Mouse (Mus musculus) liver, embryonic 15.5 days (tissue): ENCODE results near the gene Gm8232. TPM values are rescaled to one million over a fixed set of nuclear protein-coding genes. Genes with fewer than 3 reads are reported as not detected.
"Not testable (repeated sequence)": the region's sequence is repeated elsewhere in the genome, so short reads cannot be mapped to it uniquely, and the experiment has no call there.

Source experiments
- ATAC-seq: fragments of 200-750 bp; cut with Nextera tagmentation; 2 replicates; pipeline ENCODE4 v1.8.0; 2017; ENCODE audit warnings: moderate number of reproducible peaks, mild to moderate bottlenecking, moderate library complexity; ENCODE audit not compliant: insufficient read depth
- H3K27ac ChIP-seq: fragments of 300-500 bp; sonication (generic); replicated peaks from 2 replicates; pipeline ENCODE4 v1.5.1; 2015; ENCODE audit warnings: mild to moderate bottlenecking, inconsistent platforms
- H3K27me3 ChIP-seq: fragments of 300-500 bp; sonication (generic); 2 replicates; pipeline ENCODE4 v1.6.1; 2015; ENCODE audit warnings: mild to moderate bottlenecking, inconsistent platforms
- H3K36me3 ChIP-seq: fragments of 300-500 bp; sonication (generic); replicated peaks from 2 replicates; pipeline ENCODE4 v1.6.1; 2015; ENCODE audit warnings: moderate library complexity, mild to moderate bottlenecking, inconsistent platforms
- H3K4me1 ChIP-seq: fragments of 300-500 bp; sonication (generic); replicated peaks from 2 replicates; pipeline ENCODE4 v1.6.1; 2015; ENCODE audit warnings: inconsistent platforms
- H3K4me2 ChIP-seq: fragments of 300-500 bp; sonication (generic); 2 replicates; pipeline ENCODE4 v1.6.1; 2015; ENCODE audit warnings: moderate library complexity, mild to moderate bottlenecking, inconsistent platforms
- H3K4me3 ChIP-seq: fragments of 300-500 bp; sonication (generic); replicated peaks from 2 replicates; pipeline ENCODE4 v1.5.1; 2015; ENCODE audit warnings: mild to moderate bottlenecking, inconsistent platforms
- H3K9ac ChIP-seq: fragments of 300-500 bp; sonication (generic); 2 replicates; pipeline ENCODE4 v1.6.1; 2015; ENCODE audit warnings: moderate library complexity, mild to moderate bottlenecking, inconsistent platforms
- H3K9me3 ChIP-seq: fragments of 300-500 bp; sonication (generic); replicated peaks from 2 replicates; pipeline ENCODE4 v1.6.1; 2016; ENCODE audit warnings: inconsistent platforms
- WGBS: fragments of 180-500 bp; shearing (Covaris S2); methylation state at CpG from one replicate; pipeline ENCODE4 v1.1.7; 2015; ENCODE audit warnings: mixed read lengths; ENCODE audit not compliant: insufficient replicate concordance; 5-methylcytosine and 5-hydroxymethylcytosine counted together
- polyA plus RNA-seq: library from polyadenylated mRNA; unstranded; fragments of >200 nt; fragmentation: Nextera tagmentation; extraction: Ambion mirVana; gene quantifications from 2 replicates; pipeline ENCODE4 v1.2.1, GENCODE M21; 2015

The Gm8232 gene
- polyA plus RNA-seq, result not detected in 2 replicates

GRCm38 (mm10) chr14:44433335-44433734 lies at the start of gene Gm8232:
Gm8232 (plus strand) TSS chr14:44433635.
- ATAC-seq, H3K4me1 ChIP-seq, H3K9ac ChIP-seq, H3K4me2 ChIP-seq, H3K36me3 ChIP-seq, H3K4me3 ChIP-seq, H3K27ac ChIP-seq, H3K9me3 ChIP-seq, H3K27me3 ChIP-seq: not testable (repeated sequence)
- WGBS, result 58% methylated on average over 3 of the region's 3 CpGs

GRCm38 (mm10) chr14:44384233-44384632 lies 49.2 kb upstream of the Gm8232 start:
- not testable (repeated sequence) for H3K27me3 ChIP-seq, H3K36me3 ChIP-seq, ATAC-seq, H3K27ac ChIP-seq, H3K4me1 ChIP-seq, H3K9ac ChIP-seq, H3K9me3 ChIP-seq, H3K4me3 ChIP-seq, H3K4me2 ChIP-seq
- WGBS, result 50% methylated on average over 4 of the region's 4 CpGs

- H3K4me2 ChIP-seq, H3K36me3 ChIP-seq, H3K9me3 ChIP-seq, ATAC-seq, H3K9ac ChIP-seq, H3K27me3 ChIP-seq, H3K4me1 ChIP-seq, H3K27ac ChIP-seq, H3K4me3 ChIP-seq: not testable (repeated sequence)
- WGBS, result no CpG with 5 or more reads among the region's 2 CpGs
Observed at GRCm38 (mm10) chr14:44410588-44410987, 22.8 kb upstream of the Gm8232 start, which contains the start of gene Gm3371. Gm3371 (minus strand) TSS chr14:44410688.

Other genes starting within 250 kb of the Gm8232 start
- not detected in 2 replicates for gene Gm8212, start 236.0 kb upstream of the Gm8232 start, polyA plus RNA-seq
- not detected in 2 replicates for gene 4930503E14Rik, start 220.4 kb upstream of the Gm8232 start, polyA plus RNA-seq
- gene Gm8220, start 148.1 kb upstream of the Gm8232 start, polyA plus RNA-seq, result not detected in 2 replicates
- gene Gm5930, start 95.1 kb upstream of the Gm8232 start, polyA plus RNA-seq, result not detected in 2 replicates
- not detected in 2 replicates for gene Gm8229, start 68.3 kb upstream of the Gm8232 start, polyA plus RNA-seq
- not detected in 2 replicates for gene Gm3371, start 22.9 kb upstream of the Gm8232 start, polyA plus RNA-seq
- gene BC061237, start 58.8 kb downstream of the Gm8232 start, polyA plus RNA-seq, result not detected in 2 replicates
- not detected in 2 replicates for gene Gm17093, start 84.6 kb downstream of the Gm8232 start, polyA plus RNA-seq
- not detected in 2 replicates for gene Gm8247, start 149.5 kb downstream of the Gm8232 start, polyA plus RNA-seq
- not detected in 2 replicates for gene Gm5624, start 194.3 kb downstream of the Gm8232 start, polyA plus RNA-seq